Mouse (Mus musculus) testis, adult 2 months (tissue): Measurements from ENCODE around the gene Oas1h. TPM values are rescaled to one million over a fixed set of nuclear protein-coding genes. Genes with fewer than 3 reads are reported as not detected.
A peak's percentile ranks its signal among the peaks of the same experiment; 100 is the strongest.

Experiments used
- H3K27ac ChIP-seq: fragments of 200-500 bp; 2 replicates; pipeline ENCODE4 v1.5.1; 2012; ENCODE audit warnings: low read depth, low read length; ENCODE audit not compliant: control insufficient read depth, insufficient read depth
- H3K27me3 ChIP-seq: fragments of 200-500 bp; 2 replicates; pipeline ENCODE4 v1.6.1; 2012; ENCODE audit warnings: mild to moderate bottlenecking, low read length, moderate library complexity; ENCODE audit not compliant: control insufficient read depth, insufficient read depth
- H3K36me3 ChIP-seq: fragments of 200-500 bp; 2 replicates; pipeline ENCODE4 v1.6.1; 2012; ENCODE audit warnings: mild to moderate bottlenecking, low read length; ENCODE audit not compliant: control insufficient read depth, insufficient read depth
- H3K4me1 ChIP-seq: fragments of 200-500 bp; 2 replicates; pipeline ENCODE4 v1.6.1; 2012; ENCODE audit warnings: low read length; ENCODE audit not compliant: control insufficient read depth, insufficient read depth
- H3K4me3 ChIP-seq: fragments of 200-500 bp; 2 replicates; pipeline ENCODE4 v1.5.1; 2012; ENCODE audit warnings: low read depth, mild to moderate bottlenecking, low read length, moderate library complexity, mixed read lengths; ENCODE audit not compliant: control insufficient read depth
- CTCF ChIP-seq: fragments of 200-500 bp; IDR thresholded peaks from 2 replicates; pipeline ENCODE4 v1.5.1; 2012; ENCODE audit warnings: low read depth, mild to moderate bottlenecking, inconsistent platforms, low read length, moderate library complexity; ENCODE audit not compliant: control insufficient read depth, insufficient read depth, insufficient replicate concordance
- POLR2A ChIP-seq: fragments of 200-500 bp; IDR thresholded peaks from 2 replicates; pipeline ENCODE4 v1.6.1; 2012; ENCODE audit warnings: low read depth, mild to moderate bottlenecking, inconsistent platforms, low read length, moderate library complexity; ENCODE audit not compliant: control insufficient read depth
- polyA plus RNA-seq: library from polyadenylated mRNA; depleted of rRNA; stranded (reverse); fragments of >200 nt; gene quantifications from 2 replicates; pipeline ENCODE4 v1.2.3, GENCODE M21; 2012; rRNA removed

The Oas1h gene
- 0.06 TPM in 1 of 2 replicates, not detected in the other for polyA plus RNA-seq

DNA sequence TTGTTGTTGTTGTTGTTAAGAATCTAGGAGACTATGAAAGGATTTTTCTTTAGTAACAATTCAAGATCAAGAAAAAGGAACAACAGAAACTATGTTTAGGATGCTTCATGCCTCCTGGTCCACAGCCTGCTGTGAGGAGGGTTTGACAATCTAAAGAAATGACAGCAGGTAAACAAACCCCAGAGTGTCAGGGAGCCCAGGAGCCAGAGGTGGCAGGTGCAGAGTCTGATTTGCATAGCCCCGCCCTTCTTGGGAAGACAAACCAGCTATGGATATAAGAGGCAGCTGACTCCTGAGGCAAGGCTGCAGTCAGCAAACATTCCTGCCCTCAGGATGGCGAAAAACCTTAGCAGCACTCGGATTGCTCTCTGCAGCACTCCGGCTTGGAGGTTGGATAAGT, at the start of gene Oas1h:
Gene Oas1h, plus strand, starts transcription at position 301 of the 400 bp plus-strand sequence.
- no peak for TF ChIP-seq POLR2A
- no peak for TF ChIP-seq CTCF
- no peaks in the 10 kb centered on the region for H3K4me1 ChIP-seq
- H3K27ac ChIP-seq = no peak within 1 kb of the TSS
- no peaks in the 10 kb centered on the region for H3K36me3 ChIP-seq
- H3K27me3 ChIP-seq = no peaks in the 10 kb centered on the region
- no peak within 1 kb of the TSS for H3K4me3 ChIP-seq

DNA sequence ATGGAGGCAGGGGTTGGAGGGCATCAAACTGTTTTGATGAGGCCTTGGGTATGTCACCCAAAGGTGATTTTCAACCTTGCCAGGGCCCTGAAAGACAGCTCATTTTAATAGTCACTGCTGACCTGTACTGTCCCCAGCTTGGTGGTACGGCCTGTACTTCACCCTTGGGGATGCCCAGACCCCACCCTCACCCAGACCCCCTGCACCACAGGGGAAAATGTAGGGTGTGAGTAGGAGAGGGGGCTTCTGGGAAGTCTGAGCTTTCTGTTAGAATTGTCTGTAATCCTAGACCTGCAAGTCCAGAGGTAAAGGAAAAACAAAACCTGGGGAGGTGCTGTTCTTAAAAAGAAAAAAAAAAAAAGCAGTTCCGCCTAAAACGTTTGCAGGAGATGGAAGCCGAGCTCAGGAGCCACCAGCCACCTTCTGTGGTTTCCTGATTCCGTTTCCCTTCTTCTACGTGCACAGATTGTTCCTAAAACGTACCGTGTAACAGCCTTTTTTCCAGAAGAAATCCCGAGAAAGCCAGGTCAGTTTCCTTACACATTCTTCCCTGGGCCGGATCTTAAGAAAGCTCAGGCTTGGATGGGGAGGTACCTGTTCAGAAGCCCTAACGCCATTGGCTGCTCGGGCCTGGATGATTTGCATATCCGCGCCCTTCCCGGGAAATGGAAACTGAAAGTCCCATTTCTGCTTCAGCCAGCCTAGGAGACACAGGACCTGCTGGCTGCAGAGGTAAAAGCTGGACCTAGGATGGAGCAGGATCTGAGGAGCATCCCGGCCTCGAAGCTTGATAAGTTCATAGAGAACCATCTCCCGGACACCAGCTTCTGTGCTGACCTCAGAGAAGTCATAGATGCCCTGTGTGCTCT, 49.0 kb upstream of the Oas1h start, which contains the start of gene Oas1c:
Gene Oas1c, minus strand, starts transcription at position 564 of the 869 bp plus-strand sequence.
- H3K4me3 ChIP-seq = peak within 1 kb of the TSS; percentile 73
- TF ChIP-seq CTCF = no peak
- 0 out of 2 replicates have a peak, but pooled peaks have one; percentile 41 for TF ChIP-seq POLR2A
- H3K36me3 ChIP-seq = no peaks in the 10 kb centered on the region
- H3K27ac ChIP-seq = no peak within 1 kb of the TSS
- H3K4me1 ChIP-seq = peaks cover 8% of the 10 kb centered on the region
- H3K27me3 ChIP-seq = no peaks in the 10 kb centered on the region

DNA sequence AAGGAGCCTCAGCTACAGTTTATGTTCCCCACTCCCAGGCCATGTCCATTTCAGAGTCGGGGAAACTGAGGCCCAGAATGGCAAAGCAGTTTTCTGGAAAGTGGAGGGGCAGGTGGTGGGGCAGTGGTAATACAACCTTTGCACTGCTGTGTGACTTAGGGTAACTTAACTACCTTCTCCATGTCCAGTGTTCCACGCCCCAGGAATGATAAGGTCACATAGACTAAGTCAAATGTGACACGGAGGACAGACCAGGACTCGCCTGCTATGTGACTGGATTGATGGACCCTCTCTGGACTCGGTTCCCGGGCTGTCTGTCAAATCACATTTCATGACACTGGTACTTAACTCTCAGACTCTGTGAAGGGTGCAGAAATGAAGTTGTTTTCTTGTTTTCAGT, 48.2 kb upstream of the Oas1h start:
- H3K27me3 ChIP-seq = no peaks in the 10 kb centered on the region
- H3K27ac ChIP-seq = no peak overlapping the region

DNA sequence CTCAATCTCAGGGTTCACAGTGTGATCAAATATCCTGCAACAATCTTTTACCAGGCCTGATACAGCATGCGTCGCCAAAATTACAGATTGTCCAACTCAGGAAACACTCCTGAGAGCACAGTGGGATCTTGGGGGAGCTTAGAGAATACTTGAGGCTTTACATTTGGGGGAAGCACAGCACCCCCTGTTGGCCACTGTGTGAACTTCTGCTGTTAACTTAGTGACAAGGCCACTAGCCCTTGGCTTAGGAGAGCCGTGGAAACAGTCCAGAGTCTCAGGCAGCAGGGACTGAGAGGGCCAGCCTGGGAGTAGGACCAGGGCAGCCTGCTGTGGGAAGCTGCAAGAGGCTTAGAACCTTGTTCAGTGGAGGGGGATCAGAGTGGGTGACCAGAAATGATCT, 45.3 kb upstream of the Oas1h start:
- H3K36me3 ChIP-seq = no peaks in the 10 kb centered on the region
- H3K4me3 ChIP-seq = no peak overlapping the region
- H3K4me1 ChIP-seq = peaks cover 8% of the 10 kb centered on the region
- H3K27ac ChIP-seq = no peak overlapping the region
- TF ChIP-seq POLR2A = no peak
- TF ChIP-seq CTCF = peak; percentile 31; the same call in 1 of the 2 replicates
- H3K27me3 ChIP-seq = no peaks in the 10 kb centered on the region

More for the DNA sequence above, 48.2 kb upstream of the Oas1h start:
- no peak for TF ChIP-seq CTCF
- no peak for TF ChIP-seq POLR2A
- H3K4me1 ChIP-seq = peaks cover 8% of the 10 kb centered on the region
- peak overlapping the region; percentile 73 for H3K4me3 ChIP-seq
- H3K36me3 ChIP-seq = no peaks in the 10 kb centered on the region

DNA sequence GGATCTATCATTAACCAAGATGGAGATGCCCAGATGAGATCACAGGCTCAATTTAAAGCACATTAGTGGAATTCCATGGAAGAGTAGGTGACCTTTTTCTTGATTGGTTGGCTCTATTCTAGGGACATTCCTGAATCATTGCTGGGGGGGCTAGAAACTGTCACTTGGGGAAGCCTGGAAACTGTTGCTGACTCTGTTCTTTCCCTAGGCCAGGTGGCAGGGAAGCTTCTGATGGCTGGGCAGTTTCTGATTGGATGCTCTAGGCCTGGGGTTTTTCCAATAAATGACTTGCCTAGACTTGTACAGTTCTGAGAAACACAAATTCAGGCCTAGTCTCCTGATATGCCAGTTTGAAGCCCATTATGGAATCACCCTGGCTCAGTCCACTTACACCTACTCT, 42.2 kb upstream of the Oas1h start:
- TF ChIP-seq CTCF (no peak), POLR2A (no peak)
- Histone ChIP-seq H3K4me1 (no peaks in the 10 kb centered on the region), H3K27me3 (no peaks in the 10 kb centered on the region), H3K27ac (no peak overlapping the region), H3K36me3 (no peaks in the 10 kb centered on the region), H3K4me3 (no peak overlapping the region)

DNA sequence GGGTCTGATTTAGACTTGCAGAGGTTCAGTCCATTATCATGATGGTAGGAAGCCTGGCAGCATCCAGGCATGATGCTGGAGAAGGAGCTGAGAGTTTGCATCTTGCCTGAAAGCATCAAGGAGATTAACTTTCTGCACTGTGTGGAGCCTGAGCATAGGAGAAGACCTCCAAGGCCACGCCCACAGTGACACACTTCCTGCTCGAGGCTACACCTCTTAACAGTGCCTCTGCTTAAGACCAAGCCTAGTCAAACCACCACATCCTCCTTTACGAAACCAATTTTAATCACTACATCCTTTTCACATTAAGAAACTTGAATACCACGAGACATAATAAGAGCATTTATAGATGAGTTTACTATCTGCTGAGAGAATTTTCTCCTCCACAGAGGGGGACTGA, 30.2 kb upstream of the Oas1h start:
- Histone ChIP-seq H3K27me3 (no peaks in the 10 kb centered on the region), H3K4me3 (no peak overlapping the region), H3K4me1 (no peaks in the 10 kb centered on the region), H3K36me3 (no peaks in the 10 kb centered on the region), H3K27ac (no peak overlapping the region)
- TF ChIP-seq POLR2A (no peak), CTCF (no peak)

DNA sequence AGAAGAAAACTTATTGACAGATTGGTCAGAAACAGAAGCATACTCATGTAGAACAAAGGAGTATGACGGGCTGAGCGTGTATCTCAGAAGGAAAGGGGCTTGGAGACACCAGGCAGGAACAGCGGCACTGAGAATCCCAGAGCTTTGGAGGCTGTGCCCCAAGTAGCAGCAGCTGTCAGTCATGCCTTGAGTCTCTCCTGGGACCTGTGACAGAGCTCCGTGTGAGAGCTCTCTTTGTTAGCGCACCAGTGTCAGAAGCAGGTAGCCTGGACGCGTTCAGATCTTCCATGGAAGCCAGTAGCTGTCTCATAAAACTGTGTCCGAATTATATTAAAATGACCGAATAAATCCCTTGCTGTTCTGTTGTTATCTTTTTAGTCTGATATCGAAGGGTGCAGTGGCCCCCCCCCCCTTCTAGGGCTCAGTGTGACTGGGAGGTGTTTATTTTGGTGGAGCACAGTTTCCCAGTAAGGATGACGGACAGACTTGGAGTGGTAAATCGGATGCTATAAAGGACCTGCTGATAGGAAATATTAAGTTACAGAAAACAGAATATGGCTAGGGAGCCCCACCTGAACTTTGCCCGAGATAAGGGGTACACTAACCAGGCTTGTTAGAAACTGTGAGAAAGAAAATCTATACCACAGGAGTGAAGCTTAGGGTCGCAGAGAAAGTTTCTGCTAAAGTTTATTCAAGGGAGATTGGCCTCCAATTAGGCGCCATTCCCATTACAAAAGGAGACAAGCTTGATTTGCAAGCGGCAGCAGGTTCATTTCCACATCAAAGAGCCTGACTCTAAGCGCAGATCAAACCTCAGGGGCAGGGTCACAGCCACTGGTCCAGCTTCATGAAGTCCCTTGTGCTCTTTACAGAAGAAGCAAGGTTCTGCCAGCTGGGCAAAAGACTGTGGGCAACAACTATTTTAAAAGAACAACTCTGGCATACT, 27.6 kb upstream of the Oas1h start:
- peaks cover 5% of the 10 kb centered on the region for H3K4me1 ChIP-seq
- no peak for TF ChIP-seq POLR2A
- TF ChIP-seq CTCF = no peak
- H3K36me3 ChIP-seq = no peaks in the 10 kb centered on the region
- H3K27me3 ChIP-seq = no peaks in the 10 kb centered on the region
- H3K4me3 ChIP-seq = no peak overlapping the region
- no peak overlapping the region for H3K27ac ChIP-seq
